Mouse (Mus musculus): Measurements from ENCODE around the gene Mgam. TPM values are rescaled to one million over a fixed set of nuclear protein-coding genes. Genes with fewer than 3 reads are reported as not detected.
"Not testable (repeated sequence)": the region's sequence is repeated elsewhere in the genome, so short reads cannot be mapped to it uniquely, and the experiment has no call there.

The Mgam gene
- polyA plus RNA-seq, 1 experiment from 2014 or later, result 2.3 TPM

GRCm38 (mm10) chr6:40715705-40716104 is 87.1 kb downstream of the Mgam start:
- H3K9me3 ChIP-seq (replicated peaks; ENCODE audit: low read length), result no peaks in the 10 kb centered on the region
- 73% methylated on average over 1 of the region's 1 CpGs for whole genome bisulfite sequencing
- H3K4me3 ChIP-seq (replicated peaks; ENCODE audit: low read depth, low read length), result no peak overlapping the region
- no peak overlapping the region for H3K9ac ChIP-seq (ENCODE audit: low read depth, low read length)
- no peaks in the 10 kb centered on the region for H3K27me3 ChIP-seq (ENCODE audit: insufficient read depth, low read length)
- no peaks in the 10 kb centered on the region for H3K4me1 ChIP-seq (replicated peaks; ENCODE audit: insufficient read depth, low read length)
- no peak for TF ChIP-seq CTCF (IDR thresholded peaks at IDR 0.05; ENCODE audit: low read depth)
- H3K4me2 ChIP-seq (ENCODE audit: low read length), result no peak overlapping the region
- ATAC-seq (replicated peaks; ENCODE audit: low FRiP score, low read depth) (no peak), DNase-seq (ENCODE audit: low spot score) (no peak)
- H3K36me3 ChIP-seq (ENCODE audit: insufficient read depth, low read length), result no peaks in the 10 kb centered on the region
- no peak overlapping the region for H3K27ac ChIP-seq

DNA sequence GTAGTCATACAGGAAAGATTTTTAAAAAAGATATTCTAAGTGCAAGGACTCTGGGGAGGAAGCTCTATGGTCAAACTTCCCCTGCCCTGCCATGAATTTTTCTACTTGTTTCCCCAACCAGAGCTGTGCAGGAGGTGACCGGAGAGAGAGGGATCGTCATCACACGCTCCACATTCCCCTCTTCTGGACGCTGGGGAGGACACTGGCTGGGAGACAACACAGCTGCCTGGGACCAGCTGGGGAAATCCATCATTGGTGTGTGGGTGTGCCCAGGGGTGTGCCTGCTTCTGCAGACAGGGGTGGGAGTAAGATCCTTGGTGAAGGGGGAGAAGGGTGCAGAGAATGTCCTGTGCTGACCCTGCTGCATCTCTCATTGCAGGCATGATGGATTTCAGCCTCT is 99.9 kb downstream of the Mgam start:
- H3K4me3 ChIP-seq (replicated peaks; ENCODE audit: low read depth, low read length); H3K9ac ChIP-seq (ENCODE audit: low read depth, low read length); H3K36me3 ChIP-seq (ENCODE audit: insufficient read depth, low read length); H3K4me1 ChIP-seq (replicated peaks; ENCODE audit: insufficient read depth, low read length); H3K4me2 ChIP-seq (ENCODE audit: low read length); H3K27me3 ChIP-seq (ENCODE audit: insufficient read depth, low read length); H3K27ac ChIP-seq; H3K9me3 ChIP-seq (replicated peaks; ENCODE audit: low read length): not testable (repeated sequence)
- 17% methylated on average over 4 of the region's 4 CpGs for WGBS
- DNase-seq (ENCODE audit: low spot score) (peak; percentile 33), ATAC-seq (replicated peaks; ENCODE audit: low FRiP score, low read depth) (peak; percentile 96)

GRCm38 (mm10) chr6:40739545-40739944 is 110.9 kb downstream of the Mgam start:
- DNase-seq (ENCODE audit: low spot score) (no peak), ATAC-seq (replicated peaks; ENCODE audit: low FRiP score, low read depth) (no peak)
- Histone ChIP-seq H3K36me3 (ENCODE audit: insufficient read depth, low read length) (no peaks in the 10 kb centered on the region), H3K4me2 (ENCODE audit: low read length) (no peak overlapping the region), H3K9ac (ENCODE audit: low read depth, low read length) (no peak overlapping the region), H3K9me3 (replicated peaks; ENCODE audit: low read length) (no peaks in the 10 kb centered on the region), H3K4me1 (replicated peaks; ENCODE audit: insufficient read depth, low read length) (no peaks in the 10 kb centered on the region), H3K27me3 (ENCODE audit: insufficient read depth, low read length) (no peaks in the 10 kb centered on the region), H3K4me3 (replicated peaks; ENCODE audit: low read depth, low read length) (no peak overlapping the region), H3K27ac (no peak overlapping the region)
- no peak for TF ChIP-seq CTCF (IDR thresholded peaks at IDR 0.05; ENCODE audit: low read depth)
- 88% methylated on average over 3 of the region's 3 CpGs for WGBS

DNA sequence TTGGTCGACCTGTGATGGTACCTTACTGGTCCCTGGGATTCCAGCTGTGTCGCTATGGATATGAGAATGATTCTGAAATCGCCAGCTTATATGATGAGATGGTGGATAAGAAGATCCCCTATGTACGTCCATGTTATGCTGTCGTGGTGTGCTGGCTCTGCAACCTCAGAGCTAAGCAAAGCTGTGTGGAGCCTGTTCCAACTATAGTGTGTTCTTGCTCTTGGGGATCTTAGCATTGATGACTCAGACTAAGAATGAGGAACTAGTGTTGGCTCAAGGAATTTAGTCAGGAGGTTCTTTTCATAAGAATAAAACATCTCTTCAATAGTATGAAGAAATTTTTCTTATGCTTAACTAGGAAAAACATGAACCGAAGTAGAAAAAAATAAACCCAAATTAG is 120.4 kb downstream of the Mgam start:
- H3K27me3 ChIP-seq (ENCODE audit: insufficient read depth, low read length); H3K4me2 ChIP-seq (ENCODE audit: low read length); H3K36me3 ChIP-seq (ENCODE audit: insufficient read depth, low read length); H3K9ac ChIP-seq (ENCODE audit: low read depth, low read length); H3K4me1 ChIP-seq (replicated peaks; ENCODE audit: insufficient read depth, low read length); ATAC-seq (replicated peaks; ENCODE audit: low FRiP score, low read depth); H3K27ac ChIP-seq; H3K4me3 ChIP-seq (replicated peaks; ENCODE audit: low read depth, low read length); H3K9me3 ChIP-seq (replicated peaks; ENCODE audit: low read length); DNase-seq (ENCODE audit: low spot score): not testable (repeated sequence)
- WGBS, result 82% methylated on average over 6 of the region's 6 CpGs

GRCm38 (mm10) chr6:40755948-40756347 is 127.3 kb downstream of the Mgam start:
- no peak for TF ChIP-seq CTCF (IDR thresholded peaks at IDR 0.05; ENCODE audit: low read depth)
- no peak for DNase-seq (ENCODE audit: low spot score)
- Histone ChIP-seq H3K27ac (no peak overlapping the region), H3K4me1 (replicated peaks; ENCODE audit: insufficient read depth, low read length) (no peaks in the 10 kb centered on the region), H3K9ac (ENCODE audit: low read depth, low read length) (no peak overlapping the region), H3K4me3 (replicated peaks; ENCODE audit: low read depth, low read length) (no peak overlapping the region), H3K4me2 (ENCODE audit: low read length) (no peak overlapping the region), H3K9me3 (replicated peaks; ENCODE audit: low read length) (no peaks in the 10 kb centered on the region), H3K27me3 (ENCODE audit: insufficient read depth, low read length) (no peaks in the 10 kb centered on the region), H3K36me3 (ENCODE audit: insufficient read depth, low read length) (no peaks in the 10 kb centered on the region)
- 87% methylated on average over 1 of the region's 1 CpGs for WGBS
- ATAC-seq (replicated peaks; ENCODE audit: low FRiP score, low read depth), result no peak

DNA sequence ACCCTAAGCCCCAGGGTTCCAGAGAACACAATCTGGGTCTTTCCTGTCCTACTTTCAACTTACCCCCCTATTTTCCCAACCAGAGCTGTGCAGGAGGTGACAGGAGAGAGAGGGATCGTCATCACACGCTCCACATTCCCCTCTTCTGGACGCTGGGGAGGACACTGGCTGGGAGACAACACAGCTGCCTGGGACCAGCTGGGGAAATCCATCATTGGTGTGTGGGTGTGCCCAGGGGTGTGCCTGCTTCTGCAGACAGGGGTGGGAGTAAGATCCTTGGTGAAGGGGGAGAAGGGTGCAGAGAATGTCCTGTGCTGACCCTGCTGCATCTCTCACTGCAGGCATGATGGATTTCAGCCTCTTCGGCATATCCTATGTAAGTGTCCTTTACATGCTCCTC is 128.7 kb downstream of the Mgam start:
- H3K4me3 ChIP-seq (replicated peaks; ENCODE audit: low read depth, low read length); H3K9ac ChIP-seq (ENCODE audit: low read depth, low read length); H3K27me3 ChIP-seq (ENCODE audit: insufficient read depth, low read length); H3K36me3 ChIP-seq (ENCODE audit: insufficient read depth, low read length); DNase-seq (ENCODE audit: low spot score); H3K4me1 ChIP-seq (replicated peaks; ENCODE audit: insufficient read depth, low read length); H3K4me2 ChIP-seq (ENCODE audit: low read length); H3K9me3 ChIP-seq (replicated peaks; ENCODE audit: low read length); H3K27ac ChIP-seq: not testable (repeated sequence)
- 32% methylated on average over 4 of the region's 4 CpGs for WGBS
- peak; percentile 92 for ATAC-seq (replicated peaks; ENCODE audit: low FRiP score, low read depth)

- no peaks in the 10 kb centered on the region for H3K27me3 ChIP-seq (ENCODE audit: insufficient read depth, low read length)
- WGBS, result 68% methylated on average over 3 of the region's 3 CpGs
These were observed 146.0 kb downstream of the Mgam start for GRCm38 (mm10) chr6:40774656-40775055.

More at GRCm38 (mm10) chr6:40774656-40775055, 146.0 kb downstream of the Mgam start:
- TF ChIP-seq CTCF (IDR thresholded peaks at IDR 0.05; ENCODE audit: low read depth), result no peak
- H3K4me2 ChIP-seq (ENCODE audit: low read length), result no peak overlapping the region
- no peaks in the 10 kb centered on the region for H3K36me3 ChIP-seq (ENCODE audit: insufficient read depth, low read length)
- H3K4me1 ChIP-seq (replicated peaks; ENCODE audit: insufficient read depth, low read length), result no peaks in the 10 kb centered on the region
- H3K27ac ChIP-seq, result no peak overlapping the region
- H3K9ac ChIP-seq (ENCODE audit: low read depth, low read length), result no peak overlapping the region
- H3K4me3 ChIP-seq (replicated peaks; ENCODE audit: low read depth, low read length), result no peak overlapping the region
- DNase-seq (ENCODE audit: low spot score), result no peak
- no peaks in the 10 kb centered on the region for H3K9me3 ChIP-seq (replicated peaks; ENCODE audit: low read length)
- no peak for ATAC-seq (replicated peaks; ENCODE audit: low FRiP score, low read depth)
